Mouse (Mus musculus) embryonic facial prominence, embryonic 13.5 days (tissue): ENCODE results near the gene Arhgap10. TPM values are rescaled to one million over a fixed set of nuclear protein-coding genes. Genes with fewer than 3 reads are reported as not detected.

ENCODE experiments used
- ATAC-seq: fragments of 200-750 bp; cut with Nextera tagmentation; 2 replicates; pipeline ENCODE4 v1.8.0; 2017; ENCODE audit warnings: low read depth; ENCODE audit not compliant: insufficient number of reproducible peaks, insufficient read depth, low FRiP score, low TSS enrichment
- H3K27ac ChIP-seq: fragments of 300-500 bp; sonication (generic); 2 replicates; pipeline ENCODE4 v1.5.1; 2015; ENCODE audit warnings: moderate library complexity, mild to moderate bottlenecking, inconsistent platforms
- H3K27me3 ChIP-seq: fragments of 300-500 bp; sonication (generic); 2 replicates; pipeline ENCODE4 v1.6.1; 2015; ENCODE audit warnings: mild to moderate bottlenecking, inconsistent platforms
- H3K36me3 ChIP-seq: fragments of 300-500 bp; sonication (generic); 2 replicates; pipeline ENCODE4 v1.6.1; 2015; ENCODE audit warnings: mild to moderate bottlenecking, inconsistent platforms
- H3K4me1 ChIP-seq: fragments of 300-500 bp; sonication (generic); 2 replicates; pipeline ENCODE4 v1.6.1; 2015; ENCODE audit warnings: inconsistent platforms
- H3K4me2 ChIP-seq: fragments of 300-500 bp; sonication (generic); 2 replicates; pipeline ENCODE4 v1.6.1; 2015; ENCODE audit warnings: moderate library complexity, mild to moderate bottlenecking, inconsistent platforms
- H3K4me3 ChIP-seq: fragments of 300-500 bp; sonication (generic); 2 replicates; pipeline ENCODE4 v1.5.1; 2015; ENCODE audit warnings: mild to moderate bottlenecking, inconsistent platforms
- H3K9ac ChIP-seq: fragments of 300-500 bp; sonication (generic); 2 replicates; pipeline ENCODE4 v1.6.1; 2015; ENCODE audit warnings: mild to moderate bottlenecking, inconsistent platforms
- H3K9me3 ChIP-seq: fragments of 300-500 bp; sonication (generic); 2 replicates; pipeline ENCODE4 v1.6.1; 2016; ENCODE audit warnings: inconsistent platforms
- WGBS: fragments of 180-500 bp; shearing (Covaris S2); methylation state at CpG from one replicate; pipeline ENCODE4 v1.1.7; 2015; ENCODE audit warnings: mixed read lengths; 5-methylcytosine and 5-hydroxymethylcytosine counted together
- polyA plus RNA-seq: library from polyadenylated mRNA; unstranded; fragments of >200 nt; fragmentation: Nextera tagmentation; extraction: Ambion mirVana; gene quantifications from 2 replicates; pipeline ENCODE4 v1.2.1, GENCODE M21; 2015

The Arhgap10 gene
- polyA plus RNA-seq, 1 experiment from 2014 or later: 31.5 TPM

GRCm38 (mm10) chr8:77360423-77360822 is 157.3 kb downstream of the Arhgap10 start:
- Histone ChIP-seq H3K4me2 (no peak overlapping the region), H3K4me3 (no peak overlapping the region), H3K4me1 (peaks cover 18% of the 10 kb centered on the region), H3K9ac (no peak overlapping the region), H3K27ac (no peak overlapping the region), H3K36me3 (peaks cover 4% of the 10 kb centered on the region; the same call in 1 of the 2 replicates), H3K9me3 (no peaks in the 10 kb centered on the region), H3K27me3 (no peaks in the 10 kb centered on the region)
- no peak for ATAC-seq
- WGBS: 89% methylated on average over 5 of the region's 5 CpGs

GRCm38 (mm10) chr8:77357126-77357525 is 160.6 kb downstream of the Arhgap10 start:
- Histone ChIP-seq H3K36me3 (peaks cover 4% of the 10 kb centered on the region; the same call in 1 of the 2 replicates), H3K27ac (no peak overlapping the region), H3K4me3 (no peak overlapping the region), H3K4me1 (peaks cover 26% of the 10 kb centered on the region), H3K9me3 (no peaks in the 10 kb centered on the region), H3K4me2 (no peak overlapping the region), H3K9ac (no peak overlapping the region), H3K27me3 (no peaks in the 10 kb centered on the region)
- ATAC-seq: no peak
- WGBS: 77% methylated on average over 8 of the region's 8 CpGs

GRCm38 (mm10) chr8:77355344-77355743 is 162.4 kb downstream of the Arhgap10 start:
- Histone ChIP-seq H3K27ac (no peak overlapping the region), H3K27me3 (no peaks in the 10 kb centered on the region), H3K9me3 (no peaks in the 10 kb centered on the region), H3K36me3 (peaks cover 4% of the 10 kb centered on the region; the same call in 1 of the 2 replicates), H3K4me2 (no peak overlapping the region), H3K4me3 (no peak overlapping the region), H3K4me1 (peaks cover 40% of the 10 kb centered on the region), H3K9ac (no peak overlapping the region)
- no peak for ATAC-seq
- 77% methylated on average over 5 of the region's 5 CpGs for WGBS

GRCm38 (mm10) chr8:77354189-77354588 is 163.6 kb downstream of the Arhgap10 start:
- Histone ChIP-seq H3K36me3 (peaks cover 4% of the 10 kb centered on the region; the same call in 1 of the 2 replicates), H3K27me3 (no peaks in the 10 kb centered on the region), H3K4me3 (no peak overlapping the region), H3K9ac (no peak overlapping the region), H3K4me1 (peaks cover 51% of the 10 kb centered on the region), H3K4me2 (no peak overlapping the region), H3K9me3 (no peaks in the 10 kb centered on the region), H3K27ac (peak overlapping the region; percentile 73)
- ATAC-seq: no peak
- WGBS: 28% methylated on average over 1 of the region's 1 CpGs

DNA sequence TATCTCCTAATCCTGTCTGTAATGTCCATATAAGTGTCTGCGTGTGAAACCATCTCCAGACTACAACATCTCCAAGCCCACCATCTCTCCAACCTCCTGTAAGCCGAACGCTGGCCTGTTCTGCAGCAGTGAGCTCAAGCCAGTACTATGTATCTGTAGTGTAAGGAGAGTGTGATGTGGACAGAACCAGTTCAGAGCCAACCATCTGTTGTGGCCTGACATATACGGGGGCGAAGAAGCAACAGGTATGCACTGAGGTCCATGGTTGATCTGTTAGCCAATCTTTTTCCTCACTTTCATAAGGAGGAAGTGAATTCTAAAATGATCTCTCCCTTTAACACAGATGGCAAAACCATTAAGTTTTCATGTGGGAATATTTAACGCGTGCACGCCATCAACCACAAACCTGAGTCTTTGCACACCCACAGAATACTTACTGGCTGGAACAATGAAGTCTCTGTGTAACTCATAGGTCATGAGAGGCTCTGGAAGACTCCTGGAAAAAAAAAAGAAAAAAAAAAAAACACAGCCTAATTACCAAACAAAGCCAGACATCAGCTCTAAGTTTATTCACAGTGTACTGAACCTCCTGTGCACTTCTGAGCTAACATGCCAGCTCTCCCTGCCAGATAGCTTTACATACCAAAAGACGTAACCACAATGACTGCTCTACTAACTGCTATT is 166.4 kb downstream of the Arhgap10 start:
- H3K4me1 ChIP-seq: peaks cover 64% of the 10 kb centered on the region
- H3K27me3 ChIP-seq: no peaks in the 10 kb centered on the region
- peak overlapping the region; percentile 74 for H3K27ac ChIP-seq
- 0 out of 2 replicates have a peak, but pooled peaks have one; percentile 10 for ATAC-seq
- no peak overlapping the region for H3K9ac ChIP-seq
- no peaks in the 10 kb centered on the region for H3K9me3 ChIP-seq
- 57% methylated on average over 9 of the region's 9 CpGs for WGBS
- no peaks in the 10 kb centered on the region for H3K36me3 ChIP-seq
- H3K4me2 ChIP-seq: no peak overlapping the region
- no peak overlapping the region for H3K4me3 ChIP-seq

DNA sequence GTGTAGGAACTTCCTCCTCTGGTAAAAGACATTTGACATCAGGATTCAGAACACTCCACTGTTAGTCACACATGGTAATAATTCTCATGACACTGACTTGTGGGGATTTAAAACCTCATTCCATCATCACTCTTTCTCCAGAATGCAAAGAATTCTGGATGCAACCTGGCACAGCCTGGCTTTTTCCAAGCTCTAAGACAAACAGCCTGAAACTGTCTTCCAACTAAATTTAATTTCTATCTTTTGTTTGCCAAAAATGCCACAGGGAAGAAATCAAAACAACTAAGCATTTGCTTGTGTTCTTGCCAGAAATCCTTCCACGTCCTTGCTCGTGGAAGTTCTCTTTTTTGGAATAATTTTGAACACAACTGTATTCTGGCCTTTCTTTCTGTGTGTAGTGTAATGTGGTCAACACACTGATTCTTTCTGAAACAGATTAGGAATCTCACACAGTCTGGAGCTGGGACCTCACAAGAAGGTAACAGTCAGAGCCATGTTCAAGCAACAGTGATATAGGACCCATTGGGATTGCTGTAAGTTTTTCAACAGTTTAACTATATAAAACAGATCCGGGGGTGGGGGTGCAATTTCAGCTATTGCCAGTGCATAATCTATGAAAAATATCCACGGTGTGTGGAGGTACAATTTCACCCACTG is 167.5 kb downstream of the Arhgap10 start:
- Histone ChIP-seq H3K4me1 (peaks cover 63% of the 10 kb centered on the region), H3K9ac (no peak overlapping the region), H3K27ac (peak overlapping the region; percentile 74), H3K9me3 (no peaks in the 10 kb centered on the region), H3K4me3 (no peak overlapping the region), H3K27me3 (no peaks in the 10 kb centered on the region), H3K4me2 (no peak overlapping the region), H3K36me3 (no peaks in the 10 kb centered on the region)
- 44% methylated on average over 4 of the region's 4 CpGs for WGBS
- ATAC-seq: no peak

DNA sequence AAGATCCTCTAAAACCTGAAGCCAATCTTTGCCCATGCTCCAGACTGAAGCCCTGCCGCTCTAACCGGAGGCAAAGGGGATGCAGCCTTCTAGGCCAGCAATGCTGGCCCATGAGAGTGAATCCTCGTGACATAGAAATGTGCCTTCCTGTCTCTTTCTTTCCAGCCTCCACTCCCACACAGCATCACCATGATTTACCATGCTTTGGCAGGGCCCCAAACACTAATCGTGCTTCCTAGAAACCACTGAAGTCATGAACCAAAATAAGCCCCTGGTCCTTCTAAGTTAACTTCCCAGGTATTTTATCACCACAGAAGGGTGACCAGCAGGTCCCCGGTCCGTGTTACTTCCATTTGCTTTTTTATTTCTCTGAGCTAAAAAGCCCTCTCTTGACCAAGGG is 173.8 kb downstream of the Arhgap10 start:
- 89% methylated on average over 6 of the region's 6 CpGs for WGBS
- Histone ChIP-seq H3K9ac (no peak overlapping the region), H3K4me2 (no peak overlapping the region), H3K27ac (no peak overlapping the region), H3K36me3 (peaks cover 11% of the 10 kb centered on the region; the same call in 1 of the 2 replicates), H3K4me1 (peaks cover 35% of the 10 kb centered on the region), H3K9me3 (no peaks in the 10 kb centered on the region), H3K27me3 (no peaks in the 10 kb centered on the region), H3K4me3 (no peak overlapping the region)
- no peak for ATAC-seq

- no peak overlapping the region for H3K4me3 ChIP-seq
- WGBS: 91% methylated on average over 3 of the region's 3 CpGs
- no peak overlapping the region for H3K9ac ChIP-seq
- peaks cover 11% of the 10 kb centered on the region; the same call in 1 of the 2 replicates for H3K36me3 ChIP-seq
- no peak for ATAC-seq
- H3K27me3 ChIP-seq: no peaks in the 10 kb centered on the region
- H3K4me1 ChIP-seq: peaks cover 31% of the 10 kb centered on the region
- no peaks in the 10 kb centered on the region for H3K9me3 ChIP-seq
- no peak overlapping the region for H3K27ac ChIP-seq
- H3K4me2 ChIP-seq: no peak overlapping the region
Measured at GRCm38 (mm10) chr8:77343335-77343734, 174.4 kb downstream of the Arhgap10 start.

- H3K4me2 ChIP-seq: no peak overlapping the region
- ATAC-seq: no peak
Measured at GRCm38 (mm10) chr8:77342144-77342543, 175.6 kb downstream of the Arhgap10 start.

DNA sequence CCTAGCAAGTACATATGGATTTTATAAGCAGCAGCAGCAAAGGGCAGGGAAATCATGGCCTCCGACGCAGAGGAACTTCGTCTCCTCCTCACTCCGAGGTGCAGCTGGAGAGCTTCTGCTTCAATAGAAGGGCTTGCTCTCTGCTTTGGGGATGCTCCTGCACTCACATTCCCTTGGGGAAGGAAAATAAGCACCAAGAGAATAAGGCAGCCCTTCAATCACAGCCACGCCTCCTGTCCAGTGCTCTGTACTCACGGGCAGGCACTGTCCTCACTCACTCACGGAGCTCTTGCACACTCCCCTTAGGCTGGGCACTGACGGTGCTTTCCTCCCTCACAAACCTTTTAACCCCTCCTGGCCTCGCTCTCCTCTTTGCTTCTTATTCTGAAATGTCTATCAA is 176.4 kb downstream of the Arhgap10 start:
- Histone ChIP-seq H3K36me3 (peaks cover 11% of the 10 kb centered on the region; the same call in 1 of the 2 replicates), H3K9ac (peak overlapping the region; percentile 32), H3K4me2 (peak overlapping the region; percentile 26), H3K4me1 (peaks cover 39% of the 10 kb centered on the region), H3K9me3 (no peaks in the 10 kb centered on the region), H3K4me3 (no peak overlapping the region), H3K27ac (peak overlapping the region; percentile 90), H3K27me3 (no peaks in the 10 kb centered on the region)
- WGBS: 19% methylated on average over 9 of the region's 9 CpGs
- ATAC-seq: no peak

More at GRCm38 (mm10) chr8:77342144-77342543, 175.6 kb downstream of the Arhgap10 start:
- Histone ChIP-seq H3K27ac (peak overlapping the region; percentile 90), H3K4me3 (no peak overlapping the region), H3K9me3 (no peaks in the 10 kb centered on the region), H3K9ac (no peak overlapping the region), H3K27me3 (no peaks in the 10 kb centered on the region), H3K36me3 (peaks cover 11% of the 10 kb centered on the region; the same call in 1 of the 2 replicates), H3K4me1 (peaks cover 42% of the 10 kb centered on the region)
- 77% methylated on average over 4 of the region's 4 CpGs for WGBS

GRCm38 (mm10) chr8:77340046-77340747 is 177.6 kb downstream of the Arhgap10 start:
- Histone ChIP-seq H3K36me3 (peaks cover 11% of the 10 kb centered on the region; the same call in 1 of the 2 replicates), H3K4me1 (peaks cover 39% of the 10 kb centered on the region), H3K27ac (peak overlapping the region; percentile 92), H3K4me3 (no peak overlapping the region), H3K4me2 (0 out of 2 replicates have a peak overlapping the region, but pooled peaks have one; percentile 26), H3K9ac (no peak overlapping the region), H3K27me3 (no peaks in the 10 kb centered on the region), H3K9me3 (no peaks in the 10 kb centered on the region)
- ATAC-seq: no peak
- 84% methylated on average over 6 of the region's 6 CpGs for WGBS
